ENCODE assay signal across 8 mouse cellular contexts in the genomic region with DNA sequence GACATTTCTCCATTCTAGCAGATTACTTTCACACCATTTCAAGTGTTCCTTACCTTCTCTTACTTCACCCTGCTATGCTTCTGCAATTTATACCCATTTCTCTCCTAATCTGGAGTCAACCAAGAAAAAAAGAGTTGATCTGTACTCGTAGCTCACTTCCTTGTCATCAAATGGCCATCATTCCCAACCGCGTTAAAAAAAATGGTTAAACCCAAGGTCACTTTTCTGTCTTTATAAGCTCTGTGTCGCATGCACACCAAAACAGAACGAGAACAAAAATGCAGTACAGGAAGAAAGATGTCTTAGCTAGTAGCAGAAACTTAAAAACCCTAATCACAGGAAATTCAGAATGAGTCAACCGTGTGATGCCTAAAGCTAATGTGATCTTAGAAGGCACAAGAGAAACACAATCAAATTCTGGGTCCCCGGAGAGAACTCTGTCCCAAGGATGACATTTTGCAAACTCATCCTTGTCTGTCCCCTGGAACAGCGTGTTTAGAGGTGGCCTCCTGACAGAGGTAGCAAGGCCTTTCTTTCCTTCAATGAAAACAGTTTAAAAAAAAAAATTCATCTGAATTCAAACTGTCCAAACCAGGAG. TPM values are rescaled to one million over a fixed set of nuclear protein-coding genes. Genes with fewer than 3 reads are reported as not detected.
DNase-seq lines count a peak whose midpoint lies in the region; ATAC-seq and TF ChIP-seq lines count a peak whose summit lies in the region.

No protein-coding gene starts in this region.

- H3K9ac ChIP-seq in hindbrain, embryonic 13.5 days = peak overlapping the region; percentile 89
- H3K9ac ChIP-seq in midbrain, embryonic 13.5 days (replicated peaks) = peak overlapping the region; percentile 91

- DNase-seq in layer of hippocampus, adult 2 months (ENCODE audit: low spot score in 2 of 2) = no peak
- DNase-seq in layer of hippocampus, adult 8-10 months (ENCODE audit: low spot score in 2 of 2) = no peak
- peak; percentile 40 for DNase-seq in brain, adult 2 months (ENCODE audit: low read depth, low spot score)
- DNase-seq in urinary bladder, postnatal 36 days (ENCODE audit: low spot score in 2 of 2) = no peak
- no peak for DNase-seq in adrenal gland, adult 2 months
- DNase-seq in kidney, adult 9 months = no peak

- peak overlapping the region; percentile 89 for H3K4me3 ChIP-seq in layer of hippocampus, adult 2 months
- peak overlapping the region; percentile 68 for H3K4me3 ChIP-seq in hindbrain, embryonic 13.5 days
- peak overlapping the region; percentile 89 for H3K4me3 ChIP-seq in midbrain, embryonic 13.5 days (replicated peaks)

- no peaks in the 10 kb centered on the region for H3K36me3 ChIP-seq in hindbrain, embryonic 13.5 days
- H3K36me3 ChIP-seq in midbrain, embryonic 13.5 days = no peaks in the 10 kb centered on the region

- ATAC-seq in hindbrain, embryonic 13.5 days (ENCODE audit: low FRiP score) = no peak
- no peak for ATAC-seq in midbrain, embryonic 13.5 days

- 18% methylated on average over 8 of the region's 8 CpGs for WGBS in hindbrain, embryonic 13.5 days
- 22% methylated on average over 8 of the region's 8 CpGs for WGBS in midbrain, embryonic 13.5 days

- peaks cover 36% of the 10 kb centered on the region for H3K4me1 ChIP-seq in hindbrain, embryonic 13.5 days (replicated peaks)
- peaks cover 26% of the 10 kb centered on the region for H3K4me1 ChIP-seq in midbrain, embryonic 13.5 days (replicated peaks)

- H3K9me3 ChIP-seq in hindbrain, embryonic 13.5 days = no peaks in the 10 kb centered on the region
- no peaks in the 10 kb centered on the region for H3K9me3 ChIP-seq in midbrain, embryonic 13.5 days

- no peak for TF ChIP-seq CTCF in layer of hippocampus, adult 2 months (conservative IDR thresholded peaks at IDR 0.05)

- peak overlapping the region; percentile 64 for H3K4me2 ChIP-seq in hindbrain, embryonic 13.5 days
- H3K4me2 ChIP-seq in midbrain, embryonic 13.5 days (replicated peaks) = peak overlapping the region; percentile 77

- H3K27me3 ChIP-seq in hindbrain, embryonic 13.5 days = no peaks in the 10 kb centered on the region
- H3K27me3 ChIP-seq in midbrain, embryonic 13.5 days = no peaks in the 10 kb centered on the region

- H3K27ac ChIP-seq in layer of hippocampus, adult 2 months = peak overlapping the region; percentile 98
- H3K27ac ChIP-seq in hindbrain, embryonic 13.5 days = peak overlapping the region; percentile 98
- H3K27ac ChIP-seq in midbrain, embryonic 13.5 days = peak overlapping the region; percentile 98; the same call in 1 of the 2 replicates

RNA-seq across cellular contexts. Expression of a gene that starts 1.3 kb away (rescaled TPM):
- total RNA-seq in layer of hippocampus, adult 2 months (2021) = 10 to 100 TPM; 35.4 to 36.3 TPM
- 10 to 100 TPM; 31.6 to 35.1 (median 32.7) TPM for total RNA-seq in layer of hippocampus, adult 8-10 months (2022)
- 27.7 and 28.5 TPM in 2 replicates for polyA plus RNA-seq in hindbrain, embryonic 13.5 days (2015; fragmentation: Nextera tagmentation; extraction: Ambion mirVana)
- polyA plus RNA-seq in midbrain, embryonic 13.5 days (2015; fragmentation: Nextera tagmentation; extraction: Ambion mirVana) = 22.8 and 23.1 TPM in 2 replicates
- total RNA-seq in adrenal gland, adult 2 months (2021) = 10 to 100 TPM; 39.1 to 42.5 TPM
- 30.0 and 66.9 TPM in 2 replicates for polyA plus RNA-seq in adrenal gland, adult 2 months (2012; rRNA removed)

RNA-seq across cellular contexts. Expression of a gene that starts 41.1 kb away (rescaled TPM):
- total RNA-seq in layer of hippocampus, adult 2 months (2021) = 10 to 100 TPM; 23.3 to 24.2 TPM
- total RNA-seq in layer of hippocampus, adult 8-10 months (2022) = 10 to 100 TPM; 22.0 to 24.5 (median 22.9) TPM
- 13.8 and 15.7 TPM in 2 replicates for polyA plus RNA-seq in hindbrain, embryonic 13.5 days (2015; fragmentation: Nextera tagmentation; extraction: Ambion mirVana)
- 13.4 and 16.4 TPM in 2 replicates for polyA plus RNA-seq in midbrain, embryonic 13.5 days (2015; fragmentation: Nextera tagmentation; extraction: Ambion mirVana)
- 10 to 100 TPM; 18.5 to 23.2 TPM for total RNA-seq in adrenal gland, adult 2 months (2021)
- 34.2 and 38.9 TPM in 2 replicates for polyA plus RNA-seq in adrenal gland, adult 2 months (2012; rRNA removed)
